Mouse (Mus musculus) CH12.LX (cell line): ENCODE data around the gene Zfp277.

Experiments used
- BHLHE40 ChIP-seq: IDR thresholded peaks from 2 replicates; pipeline ENCODE4 v1.6.1; 2011; ENCODE audit warnings: mild to moderate bottlenecking, low read depth, low read length, improper control_type of control experiment
- CHD2 ChIP-seq: IDR thresholded peaks from 2 replicates; pipeline ENCODE4 v1.6.1; 2011; ENCODE audit warnings: low read length, improper control_type of control experiment
- NRF1 ChIP-seq: IDR thresholded peaks from 2 replicates; pipeline ENCODE4 v1.6.1; 2014; ENCODE audit warnings: low read depth, mild to moderate bottlenecking, inconsistent platforms, low read length, improper control_type of control experiment, moderate library complexity
- PAX5 ChIP-seq: IDR thresholded peaks from 2 replicates; pipeline ENCODE4 v1.6.1; 2012; ENCODE audit warnings: low read length, inconsistent platforms, mixed read lengths
- POLR2A ChIP-seq: IDR thresholded peaks from 2 replicates; pipeline ENCODE4 v1.6.1; 2011; ENCODE audit warnings: low read depth, mild to moderate bottlenecking, improper control_type of control experiment, low read length
- RAD21 ChIP-seq: IDR thresholded peaks from 2 replicates; pipeline ENCODE4 v1.6.1; 2011; ENCODE audit warnings: low read depth, mild to moderate bottlenecking, low read length, improper control_type of control experiment, moderate library complexity
- TCF12 ChIP-seq: IDR thresholded peaks from 2 replicates; pipeline ENCODE4 v1.6.1; 2014; ENCODE audit warnings: low read depth, mild to moderate bottlenecking, inconsistent platforms, low read length, improper control_type of control experiment

- TF ChIP-seq BHLHE40 = no peak
- no peak for TF ChIP-seq RAD21
- no peak for TF ChIP-seq POLR2A
- no peak for TF ChIP-seq CHD2
- no peak for TF ChIP-seq NRF1
- TF ChIP-seq PAX5 = no peak
- TF ChIP-seq TCF12 = no peak
Observed at GRCm38 (mm10) chr12:40327012-40327660, 118.6 kb downstream of the Zfp277 start.
